9 mouse cellular contexts compared by ENCODE assay signal in genomic region chr19:5756991-5757636, GRCm38 (mm10). TPM values are rescaled to one million over a fixed set of nuclear protein-coding genes. Genes with fewer than 3 reads are reported as not detected.
A peak's percentile ranks its signal among the peaks of the same experiment; 100 is the strongest.
DNase-seq lines count a peak whose midpoint lies in the region; ATAC-seq and TF ChIP-seq lines count a peak whose summit lies in the region.
"Had no signal": no experiment of that assay in that cellular context is flagged by ENCODE, and none has a peak within 500 bp of the region (broad histone marks: within the 10 kb centered on the region; RNA-seq: fewer than 3 reads in every experiment).

No protein-coding gene starts in this region.

- H3K27ac ChIP-seq in heart, embryonic 15.5 days: no peak overlapping the region
- H3K27ac ChIP-seq in heart, adult 2 months: no peak overlapping the region
- H3K27ac ChIP-seq in embryonic facial prominence, embryonic 13.5 days: no peak overlapping the region
- no peak overlapping the region for H3K27ac ChIP-seq in hindbrain, embryonic 13.5 days
- H3K27ac ChIP-seq in midbrain, embryonic 13.5 days: no peak overlapping the region

- H3K4me2 ChIP-seq in heart, embryonic 15.5 days: peak overlapping the region; percentile 56
- H3K4me2 ChIP-seq in embryonic facial prominence, embryonic 13.5 days: peak overlapping the region; percentile 48
- peak overlapping the region; percentile 33 for H3K4me2 ChIP-seq in hindbrain, embryonic 13.5 days
- peak overlapping the region; percentile 45 for H3K4me2 ChIP-seq in midbrain, embryonic 13.5 days (replicated peaks)

- no peak for TF ChIP-seq POLR2A in heart, adult 2 months (IDR thresholded peaks at IDR 0.05; ENCODE audit: insufficient read depth, low read depth, low read length)

- peaks cover 17% of the 10 kb centered on the region for H3K4me1 ChIP-seq in heart, embryonic 15.5 days (replicated peaks)
- no peaks in the 10 kb centered on the region for H3K4me1 ChIP-seq in heart, adult 2 months (ENCODE audit: control insufficient read depth, insufficient read depth, low read length)
- peaks cover 14% of the 10 kb centered on the region for H3K4me1 ChIP-seq in embryonic facial prominence, embryonic 13.5 days
- H3K4me1 ChIP-seq in hindbrain, embryonic 13.5 days (replicated peaks): peaks cover 13% of the 10 kb centered on the region
- H3K4me1 ChIP-seq in midbrain, embryonic 13.5 days (replicated peaks): peaks cover 14% of the 10 kb centered on the region

- 19% methylated on average over 36 of the region's 36 CpGs for WGBS in heart, embryonic 15.5 days
- WGBS in heart, adult 2 months: 44% methylated on average over 36 of the region's 36 CpGs
- 18% methylated on average over 36 of the region's 36 CpGs for WGBS in embryonic facial prominence, embryonic 13.5 days
- WGBS in hindbrain, embryonic 13.5 days: 12% methylated on average over 36 of the region's 36 CpGs
- 15% methylated on average over 36 of the region's 36 CpGs for WGBS in midbrain, embryonic 13.5 days

- H3K27me3 ChIP-seq in heart, embryonic 15.5 days: peaks cover 33% of the 10 kb centered on the region
- no peaks in the 10 kb centered on the region for H3K27me3 ChIP-seq in heart, adult 2 months (ENCODE audit: control insufficient read depth, insufficient read depth, low read length)
- peaks cover 60% of the 10 kb centered on the region for H3K27me3 ChIP-seq in embryonic facial prominence, embryonic 13.5 days
- H3K27me3 ChIP-seq in hindbrain, embryonic 13.5 days: peaks cover 79% of the 10 kb centered on the region
- H3K27me3 ChIP-seq in midbrain, embryonic 13.5 days: peaks cover 70% of the 10 kb centered on the region
- H3K27me3 ChIP-seq: Patski had no signal

- peak overlapping the region; percentile 40 for H3K9ac ChIP-seq in heart, embryonic 15.5 days
- H3K9ac ChIP-seq in heart, adult 2 months (ENCODE audit: low read depth, low read length): no peak overlapping the region
- peak overlapping the region; percentile 58 for H3K9ac ChIP-seq in embryonic facial prominence, embryonic 13.5 days
- H3K9ac ChIP-seq in hindbrain, embryonic 13.5 days: peak overlapping the region; percentile 56; the same call in 1 of the 2 replicates
- H3K9ac ChIP-seq in midbrain, embryonic 13.5 days (replicated peaks): peak overlapping the region; percentile 49

- no peak for TF ChIP-seq EP300 in heart, adult 2 months (IDR thresholded peaks at IDR 0.05; ENCODE audit: insufficient read depth, low read depth, low read length)

- intact Hi-C loops in heart, adult 2 months (cut with DNase I): no loop called here

- no peak for DNase-seq in heart, adult 2 months
- DNase-seq in MN1 (ENCODE audit: low spot score): no peak
- DNase-seq in right cerebral cortex, postnatal 10 days (ENCODE audit: low spot score in 2 of 2): no peak
- DNase-seq in spleen, postnatal 4 days (ENCODE audit: low spot score in 2 of 2): no peak

- H3K9me3 ChIP-seq in heart, embryonic 15.5 days (replicated peaks): no peaks in the 10 kb centered on the region
- H3K9me3 ChIP-seq in embryonic facial prominence, embryonic 13.5 days: no peaks in the 10 kb centered on the region
- no peaks in the 10 kb centered on the region for H3K9me3 ChIP-seq in hindbrain, embryonic 13.5 days
- no peaks in the 10 kb centered on the region for H3K9me3 ChIP-seq in midbrain, embryonic 13.5 days

- no peak for TF ChIP-seq CTCF in heart, adult 2 months (IDR thresholded peaks at IDR 0.05)

- H3K79me2 ChIP-seq in heart, adult 2 months (replicated peaks; ENCODE audit: control insufficient read depth, insufficient read depth, low read length): no peaks in the 10 kb centered on the region

- peak overlapping the region; percentile 28 for H3K4me3 ChIP-seq in heart, embryonic 15.5 days
- no peak overlapping the region for H3K4me3 ChIP-seq in heart, adult 2 months
- H3K4me3 ChIP-seq in embryonic facial prominence, embryonic 13.5 days: peak overlapping the region; percentile 22
- peak overlapping the region; percentile 20 for H3K4me3 ChIP-seq in hindbrain, embryonic 13.5 days
- peak overlapping the region; percentile 16 for H3K4me3 ChIP-seq in midbrain, embryonic 13.5 days (replicated peaks)

- H3K36me3 ChIP-seq in heart, embryonic 15.5 days: peaks cover 50% of the 10 kb centered on the region
- H3K36me3 ChIP-seq in heart, adult 2 months (ENCODE audit: control insufficient read depth, insufficient read depth, low read length): no peaks in the 10 kb centered on the region
- peaks cover 81% of the 10 kb centered on the region for H3K36me3 ChIP-seq in embryonic facial prominence, embryonic 13.5 days
- H3K36me3 ChIP-seq in hindbrain, embryonic 13.5 days: peaks cover 52% of the 10 kb centered on the region
- peaks cover 52% of the 10 kb centered on the region for H3K36me3 ChIP-seq in midbrain, embryonic 13.5 days

- ATAC-seq in heart, embryonic 15.5 days (replicated peaks; ENCODE audit: insufficient number of reproducible peaks, insufficient read depth, low FRiP score, low read depth): peak; percentile 24
- ATAC-seq in embryonic facial prominence, embryonic 13.5 days (ENCODE audit: insufficient number of reproducible peaks, insufficient read depth, low FRiP score, low TSS enrichment, low read depth): no peak
- ATAC-seq in hindbrain, embryonic 13.5 days (ENCODE audit: low FRiP score): no peak; the same call in 1 of the 2 replicates
- peak; percentile 55 for ATAC-seq in midbrain, embryonic 13.5 days
- ATAC-seq: Patski had no signal

RNA-seq across cellular contexts. Expression of gene Scyl1, which starts 14.1 kb away (rescaled TPM):
- polyA plus RNA-seq in heart, embryonic 15.5 days (2015; fragmentation: Nextera tagmentation; extraction: Ambion mirVana): 53.5 and 65.9 TPM in 2 replicates
- total RNA-seq in heart, adult 2 months (2021): 10 to 100 TPM; 57.2 to 70.0 TPM
- polyA plus RNA-seq in heart, adult 2 months (2012; rRNA removed): 95.6 and 113 TPM in 2 replicates
- polyA plus RNA-seq in embryonic facial prominence, embryonic 13.5 days (2015; fragmentation: Nextera tagmentation; extraction: Ambion mirVana): 73.0 and 75.3 TPM in 2 replicates
- 67.6 and 72.4 TPM in 2 replicates for polyA plus RNA-seq in hindbrain, embryonic 13.5 days (2015; fragmentation: Nextera tagmentation; extraction: Ambion mirVana)
- polyA plus RNA-seq in midbrain, embryonic 13.5 days (2015; fragmentation: Nextera tagmentation; extraction: Ambion mirVana): 64.9 and 70.0 TPM in 2 replicates

RNA-seq across cellular contexts. Expression of gene Ltbp3, which starts 16.4 kb away (rescaled TPM):
- polyA plus RNA-seq in heart, embryonic 15.5 days (2015; fragmentation: Nextera tagmentation; extraction: Ambion mirVana): 26.6 and 43.3 TPM in 2 replicates
- total RNA-seq in heart, adult 2 months (2021): 10 to 100 TPM; 30.7 to 34.2 TPM
- 61.3 and 61.5 TPM in 2 replicates for polyA plus RNA-seq in heart, adult 2 months (2012; rRNA removed)
- polyA plus RNA-seq in embryonic facial prominence, embryonic 13.5 days (2015; fragmentation: Nextera tagmentation; extraction: Ambion mirVana): 44.4 and 47.8 TPM in 2 replicates
- 10.6 and 11.2 TPM in 2 replicates for polyA plus RNA-seq in hindbrain, embryonic 13.5 days (2015; fragmentation: Nextera tagmentation; extraction: Ambion mirVana)
- 7.1 and 9.5 TPM in 2 replicates for polyA plus RNA-seq in midbrain, embryonic 13.5 days (2015; fragmentation: Nextera tagmentation; extraction: Ambion mirVana)

RNA-seq across cellular contexts. Expression of gene Fam89b, which starts 27.7 kb away (rescaled TPM):
- polyA plus RNA-seq in heart, embryonic 15.5 days (2015; fragmentation: Nextera tagmentation; extraction: Ambion mirVana): 68.1 and 82.4 TPM in 2 replicates
- total RNA-seq in heart, adult 2 months (2021): 10 to 100 TPM; 24.2 to 26.3 TPM
- 75.7 and 80.7 TPM in 2 replicates for polyA plus RNA-seq in heart, adult 2 months (2012; rRNA removed)
- polyA plus RNA-seq in embryonic facial prominence, embryonic 13.5 days (2015; fragmentation: Nextera tagmentation; extraction: Ambion mirVana): 115 and 126 TPM in 2 replicates
- 184 and 187 TPM in 2 replicates for polyA plus RNA-seq in hindbrain, embryonic 13.5 days (2015; fragmentation: Nextera tagmentation; extraction: Ambion mirVana)
- 179 and 197 TPM in 2 replicates for polyA plus RNA-seq in midbrain, embryonic 13.5 days (2015; fragmentation: Nextera tagmentation; extraction: Ambion mirVana)

RNA-seq across cellular contexts. Expression of gene Ehbp1l1, which starts 31.0 kb away (rescaled TPM):
- 82.6 and 84.3 TPM in 2 replicates for polyA plus RNA-seq in heart, embryonic 15.5 days (2015; fragmentation: Nextera tagmentation; extraction: Ambion mirVana)
- 100 to 1,000 TPM; 128 to 137 TPM for total RNA-seq in heart, adult 2 months (2021)
- 100 and 121 TPM in 2 replicates for polyA plus RNA-seq in heart, adult 2 months (2012; rRNA removed)
- 9.9 and 14.0 TPM in 2 replicates for polyA plus RNA-seq in embryonic facial prominence, embryonic 13.5 days (2015; fragmentation: Nextera tagmentation; extraction: Ambion mirVana)
- 6.7 and 10.1 TPM in 2 replicates for polyA plus RNA-seq in hindbrain, embryonic 13.5 days (2015; fragmentation: Nextera tagmentation; extraction: Ambion mirVana)
- polyA plus RNA-seq in midbrain, embryonic 13.5 days (2015; fragmentation: Nextera tagmentation; extraction: Ambion mirVana): 8.9 and 10.5 TPM in 2 replicates

RNA-seq across cellular contexts. Expression of gene Kcnk7, which starts 52.9 kb away (rescaled TPM):
- polyA plus RNA-seq in heart, embryonic 15.5 days (2015; fragmentation: Nextera tagmentation; extraction: Ambion mirVana): 0.40 TPM in 1 of 2 replicates, not detected in the other
- not detected for total RNA-seq in heart, adult 2 months (2021)
- not detected in 2 replicates for polyA plus RNA-seq in heart, adult 2 months (2012; rRNA removed)
- 0.52 and 0.59 TPM in 2 replicates for polyA plus RNA-seq in embryonic facial prominence, embryonic 13.5 days (2015; fragmentation: Nextera tagmentation; extraction: Ambion mirVana)
- polyA plus RNA-seq in hindbrain, embryonic 13.5 days (2015; fragmentation: Nextera tagmentation; extraction: Ambion mirVana): 0.44 and 0.63 TPM in 2 replicates
- 0.15 TPM in 1 of 2 replicates, not detected in the other for polyA plus RNA-seq in midbrain, embryonic 13.5 days (2015; fragmentation: Nextera tagmentation; extraction: Ambion mirVana)

Comparison
In these comparisons a context has a peak if more than half of its experiments do, and no peak if none do; other contexts are left out.
1. ATAC-seq: peak in heart, embryonic 15.5 days (single experiment) and midbrain, embryonic 13.5 days (single experiment); none in embryonic facial prominence, embryonic 13.5 days (single experiment) and hindbrain, embryonic 13.5 days (single experiment).
2. Peak in every context shown above with its lines, with median percentiles within 50 percentile points of each other: H3K4me2 ChIP-seq.